Mouse (Mus musculus): ENCODE measurements around the gene Ascc2. TPM values are rescaled to one million over a fixed set of nuclear protein-coding genes. Genes with fewer than 3 reads are reported as not detected.

Ascc2 gene
- polyA plus RNA-seq, 1 experiment = 30.5 TPM

- TF ChIP-seq FLI1 (IDR thresholded peaks at IDR 0.05; ENCODE audit: low read length) (no peak), GATA1 (IDR thresholded peaks at IDR 0.05; ENCODE audit: borderline replicate concordance, low read length) (no peak)
- Histone ChIP-seq H3K4me1 (peaks cover 66% of the 10 kb centered on the region), H3K4me3 (replicated peaks) (no peak overlapping the region), H3K27me3 (replicated peaks) (no peaks in the 10 kb centered on the region), H3K36me3 (replicated peaks; ENCODE audit: low read length) (peaks cover 97% of the 10 kb centered on the region), H3K9me3 (no peaks in the 10 kb centered on the region)
Measured at GRCm38 (mm10) chr11:4678700-4679440, 41.3 kb downstream of the Ascc2 start.

GRCm38 (mm10) chr11:4679441-4679832, 41.9 kb downstream of the Ascc2 start:
- Histone ChIP-seq H3K27me3 (replicated peaks) (no peaks in the 10 kb centered on the region), H3K4me3 (replicated peaks) (no peak overlapping the region), H3K36me3 (replicated peaks; ENCODE audit: low read length) (peaks cover 97% of the 10 kb centered on the region), H3K9me3 (no peaks in the 10 kb centered on the region), H3K4me1 (peaks cover 66% of the 10 kb centered on the region)
- TF ChIP-seq GATA1 (IDR thresholded peaks at IDR 0.05; ENCODE audit: borderline replicate concordance, low read length) = no peak
- TF ChIP-seq FLI1 (IDR thresholded peaks at IDR 0.05; ENCODE audit: low read length) = no peak

- Histone ChIP-seq H3K4me1 (peaks cover 65% of the 10 kb centered on the region), H3K9me3 (no peaks in the 10 kb centered on the region), H3K4me3 (replicated peaks) (no peak overlapping the region), H3K36me3 (replicated peaks; ENCODE audit: low read length) (peaks cover 97% of the 10 kb centered on the region), H3K27me3 (replicated peaks) (no peaks in the 10 kb centered on the region)
- no peak for TF ChIP-seq GATA1 (IDR thresholded peaks at IDR 0.05; ENCODE audit: borderline replicate concordance, low read length)
- TF ChIP-seq FLI1 (IDR thresholded peaks at IDR 0.05; ENCODE audit: low read length) = no peak
Measured at GRCm38 (mm10) chr11:4680126-4680525, 42.6 kb downstream of the Ascc2 start.

- Histone ChIP-seq H3K27me3 (replicated peaks) (no peaks in the 10 kb centered on the region), H3K4me1 (peaks cover 47% of the 10 kb centered on the region), H3K36me3 (replicated peaks; ENCODE audit: low read length) (peaks cover 64% of the 10 kb centered on the region), H3K9me3 (no peaks in the 10 kb centered on the region), H3K4me3 (replicated peaks) (peak overlapping the region; percentile 4)
- TF ChIP-seq GATA1 (IDR thresholded peaks at IDR 0.05; ENCODE audit: borderline replicate concordance, low read length) (no peak), FLI1 (IDR thresholded peaks at IDR 0.05; ENCODE audit: low read length) (no peak)
Measured at GRCm38 (mm10) chr11:4683516-4683915, 46.0 kb downstream of the Ascc2 start.

GRCm38 (mm10) chr11:4684186-4684585, 46.6 kb downstream of the Ascc2 start:
- Histone ChIP-seq H3K27me3 (replicated peaks) (peaks cover 3% of the 10 kb centered on the region), H3K4me1 (peaks cover 41% of the 10 kb centered on the region), H3K9me3 (no peaks in the 10 kb centered on the region), H3K4me3 (replicated peaks) (peak overlapping the region; percentile 48), H3K36me3 (replicated peaks; ENCODE audit: low read length) (peaks cover 58% of the 10 kb centered on the region)
- TF ChIP-seq GATA1 (IDR thresholded peaks at IDR 0.05; ENCODE audit: borderline replicate concordance, low read length) (no peak), FLI1 (IDR thresholded peaks at IDR 0.05; ENCODE audit: low read length) (no peak)

- peaks cover 49% of the 10 kb centered on the region for H3K36me3 ChIP-seq (replicated peaks; ENCODE audit: low read length)
- TF ChIP-seq GATA1 (IDR thresholded peaks at IDR 0.05; ENCODE audit: borderline replicate concordance, low read length) (no peak), FLI1 (IDR thresholded peaks at IDR 0.05; ENCODE audit: low read length) (no peak)
- H3K9me3 ChIP-seq = no peaks in the 10 kb centered on the region
- no peak overlapping the region for H3K4me3 ChIP-seq (replicated peaks)
- peaks cover 37% of the 10 kb centered on the region for H3K4me1 ChIP-seq
- H3K27me3 ChIP-seq (replicated peaks) = peaks cover 5% of the 10 kb centered on the region
Measured at GRCm38 (mm10) chr11:4685071-4685470, 47.5 kb downstream of the Ascc2 start.

GRCm38 (mm10) chr11:4685510-4685909, 48.0 kb downstream of the Ascc2 start:
- Histone ChIP-seq H3K9me3 (no peaks in the 10 kb centered on the region), H3K27me3 (replicated peaks) (peaks cover 5% of the 10 kb centered on the region), H3K36me3 (replicated peaks; ENCODE audit: low read length) (peaks cover 44% of the 10 kb centered on the region), H3K4me3 (replicated peaks) (no peak overlapping the region), H3K4me1 (peaks cover 37% of the 10 kb centered on the region)
- no peak for TF ChIP-seq FLI1 (IDR thresholded peaks at IDR 0.05; ENCODE audit: low read length)
- no peak for TF ChIP-seq GATA1 (IDR thresholded peaks at IDR 0.05; ENCODE audit: borderline replicate concordance, low read length)

- Histone ChIP-seq H3K4me3 (replicated peaks) (no peak overlapping the region), H3K9me3 (no peaks in the 10 kb centered on the region), H3K4me1 (peaks cover 32% of the 10 kb centered on the region), H3K36me3 (replicated peaks; ENCODE audit: low read length) (peaks cover 30% of the 10 kb centered on the region), H3K27me3 (replicated peaks) (peaks cover 12% of the 10 kb centered on the region)
- TF ChIP-seq GATA1 (IDR thresholded peaks at IDR 0.05; ENCODE audit: borderline replicate concordance, low read length) (no peak), FLI1 (IDR thresholded peaks at IDR 0.05; ENCODE audit: low read length) (no peak)
Measured at GRCm38 (mm10) chr11:4687027-4687426, 49.5 kb downstream of the Ascc2 start.

- peaks cover 26% of the 10 kb centered on the region for H3K4me1 ChIP-seq
- H3K27me3 ChIP-seq (replicated peaks) = peaks cover 14% of the 10 kb centered on the region
- H3K4me3 ChIP-seq (replicated peaks) = no peak overlapping the region
- no peak for TF ChIP-seq FLI1 (IDR thresholded peaks at IDR 0.05; ENCODE audit: low read length)
- no peak for TF ChIP-seq GATA1 (IDR thresholded peaks at IDR 0.05; ENCODE audit: borderline replicate concordance, low read length)
- peaks cover 22% of the 10 kb centered on the region for H3K36me3 ChIP-seq (replicated peaks; ENCODE audit: low read length)
- no peaks in the 10 kb centered on the region for H3K9me3 ChIP-seq
Measured at GRCm38 (mm10) chr11:4687874-4688273, 50.3 kb downstream of the Ascc2 start.

GRCm38 (mm10) chr11:4688632-4689380, 51.3 kb downstream of the Ascc2 start:
- Histone ChIP-seq H3K4me1 (peaks cover 17% of the 10 kb centered on the region), H3K36me3 (replicated peaks; ENCODE audit: low read length) (peaks cover 12% of the 10 kb centered on the region), H3K4me3 (replicated peaks) (no peak overlapping the region), H3K27me3 (replicated peaks) (peaks cover 14% of the 10 kb centered on the region), H3K9me3 (no peaks in the 10 kb centered on the region)
- TF ChIP-seq FLI1 (IDR thresholded peaks at IDR 0.05; ENCODE audit: low read length) (no peak), GATA1 (IDR thresholded peaks at IDR 0.05; ENCODE audit: borderline replicate concordance, low read length) (no peak)

All from megakaryocyte, embryonic 14.5 days (primary cell).